Comparison of ENCODE assay signal across 8 mouse cellular contexts in genomic region chr3:54807061-54807661, GRCm38 (mm10). TPM values are rescaled to one million over a fixed set of nuclear protein-coding genes. Genes with fewer than 3 reads are reported as not detected.
DNase-seq lines count a peak whose midpoint lies in the region; ATAC-seq and TF ChIP-seq lines count a peak whose summit lies in the region.

No protein-coding gene starts in this region.

- no peak for TF ChIP-seq POLR2A in myocyte (IDR thresholded peaks at IDR 0.05; ENCODE audit: insufficient read length, low read depth)

- peak; percentile 12 for DNase-seq in heart, adult 8-10 months (ENCODE audit: low spot score)
- no peak for DNase-seq in heart, postnatal 10 days
- DNase-seq in brain, embryonic 18.5 days (ENCODE audit: low read depth, low spot score): peak; percentile 20
- no peak for DNase-seq in limb, embryonic 11.5 days (ENCODE audit: low spot score)
- DNase-seq in ovary, adult 18-20 months (ENCODE audit: low spot score): no peak

- intact Hi-C loops in heart, postnatal 10 days (cut with DNase I): loop anchor here (5.0 kb wide), 1 partner anchor 115 kb away; the partner anchor contains the start of gene Supt20

- peaks cover 6% of the 10 kb centered on the region for H3K36me3 ChIP-seq in heart, embryonic 11.5 days (ENCODE audit: control insufficient read depth, insufficient read depth, low read length)
- H3K36me3 ChIP-seq in limb, embryonic 11.5 days (ENCODE audit: control insufficient read depth, insufficient read depth, low read length): peaks cover 4% of the 10 kb centered on the region
- peaks cover 4% of the 10 kb centered on the region for H3K36me3 ChIP-seq in myocyte (ENCODE audit: control insufficient read depth, insufficient read depth)

- H3K9me3 ChIP-seq in heart, embryonic 11.5 days (replicated peaks; ENCODE audit: control insufficient read depth, low read length): no peaks in the 10 kb centered on the region
- no peaks in the 10 kb centered on the region for H3K9me3 ChIP-seq in limb, embryonic 11.5 days (ENCODE audit: control insufficient read depth, low read length)

- H3K9ac ChIP-seq in heart, embryonic 11.5 days (ENCODE audit: low read depth, low read length): peak overlapping the region; percentile 94
- H3K9ac ChIP-seq in limb, embryonic 11.5 days (ENCODE audit: low read length): peak overlapping the region; percentile 91

- peak overlapping the region; percentile 92 for H3K27ac ChIP-seq in heart, embryonic 11.5 days (ENCODE audit: low read depth, low read length)
- 0 out of 2 replicates have a peak overlapping the region, but pooled peaks have one; percentile 65 for H3K27ac ChIP-seq in limb, embryonic 11.5 days (replicated peaks; ENCODE audit: low read depth, low read length)

- ATAC-seq in CD4-positive, CD25-positive, alpha-beta regulatory T cell, adult 4 months: peak; percentile 52
- peak; percentile 72 for ATAC-seq in heart, embryonic 11.5 days (replicated peaks; ENCODE audit: insufficient number of reproducible peaks, low FRiP score, low TSS enrichment)
- ATAC-seq in limb, embryonic 11.5 days (ENCODE audit: insufficient number of reproducible peaks, low FRiP score, low TSS enrichment, low read depth): peak; percentile 68

- H3K4me1 ChIP-seq in heart, embryonic 11.5 days (ENCODE audit: control insufficient read depth, insufficient read depth, low read length): peaks cover 5% of the 10 kb centered on the region
- H3K4me1 ChIP-seq in limb, embryonic 11.5 days (ENCODE audit: control insufficient read depth, insufficient read depth, low read length): 0 out of 2 replicates have a peak, but pooled peaks cover 6% of the 10 kb centered on the region

- H3K79me2 ChIP-seq in myocyte (ENCODE audit: control insufficient read depth, insufficient read depth): peaks cover 17% of the 10 kb centered on the region

- peak overlapping the region; percentile 92 for H3ac ChIP-seq in myocyte (ENCODE audit: control insufficient read depth, insufficient read length)

- H3K27me3 ChIP-seq in heart, embryonic 11.5 days (ENCODE audit: control insufficient read depth, insufficient read depth, low read length): 0 out of 2 replicates have a peak, but pooled peaks cover 2% of the 10 kb centered on the region
- H3K27me3 ChIP-seq in limb, embryonic 11.5 days (ENCODE audit: control insufficient read depth, insufficient read depth, low read length): peaks cover 3% of the 10 kb centered on the region; the same call in 1 of the 2 replicates
- no peaks in the 10 kb centered on the region for H3K27me3 ChIP-seq in myocyte (ENCODE audit: control insufficient read depth, insufficient read depth, insufficient read length)

- H3K4me2 ChIP-seq in heart, embryonic 11.5 days: peak overlapping the region; percentile 76
- peak overlapping the region; percentile 95 for H3K4me2 ChIP-seq in limb, embryonic 11.5 days (ENCODE audit: low read depth, severe bottlenecking)
- H3K4me2 ChIP-seq in myocyte (ENCODE audit: low read depth): peak overlapping the region; percentile 98

- WGBS in heart, embryonic 11.5 days (ENCODE audit: insufficient replicate concordance): under 1% methylated on average over 55 of the region's 56 CpGs
- 1% methylated on average over 48 of the region's 56 CpGs for WGBS in limb, embryonic 11.5 days

- peak overlapping the region; percentile 92 for H3K4me3 ChIP-seq in heart, embryonic 11.5 days (ENCODE audit: low read depth, low read length)
- H3K4me3 ChIP-seq in limb, embryonic 11.5 days (ENCODE audit: low read depth, low read length): peak overlapping the region; percentile 85
- H3K4me3 ChIP-seq in myocyte: peak overlapping the region; percentile 51

TF ChIP-seq in myocyte, 11 proteins besides CTCF, POLR2A, EP300 and RAD21:
- TF ChIP-seq MYOG (IDR thresholded peaks at IDR 0.05; ENCODE audit: control insufficient read depth in 1 of 3, insufficient read depth in 1 of 3, insufficient read length in 2 of 3, low read depth in 2 of 3) (no peak), CEBPB (IDR thresholded peaks at IDR 0.05; ENCODE audit: insufficient read depth, poor library complexity, severe bottlenecking) (no peak), MAX (IDR thresholded peaks at IDR 0.05; ENCODE audit: low read depth) (no peak), MYOD1 (IDR thresholded peaks at IDR 0.05; ENCODE audit: control insufficient read depth in 1 of 3, insufficient read length in 2 of 3, low read depth in 2 of 3) (peak in 1 of 3 experiments; percentile 35), USF1 (IDR thresholded peaks at IDR 0.05; ENCODE audit: low read depth) (no peak)
TF ChIP-seq in myocyte: peak in this region for 1.

RNA-seq across cellular contexts. Expression of gene Rfxap, which starts 0.4 kb away (rescaled TPM):
- total RNA-seq in heart, adult 8-10 months (2022): 10 to 100 TPM; 19.9 to 23.0 (median 21.4) TPM
- 10 to 100 TPM; 27.5 to 34.8 TPM for total RNA-seq in heart, postnatal 10 days (2021)
- 1 to 10 TPM; 3.5 to 6.4 TPM for polyA plus RNA-seq in CD4-positive, CD25-positive, alpha-beta regulatory T cell, adult 4 months (2017; shearing (Covaris generic))
- polyA plus RNA-seq in heart, embryonic 11.5 days (2014; fragmentation: Nextera tagmentation; extraction: Ambion mirVana): 30.7 and 34.3 TPM in 2 replicates
- 49.1 and 57.9 TPM in 2 replicates for polyA plus RNA-seq in limb, embryonic 11.5 days (2014; fragmentation: Nextera tagmentation; extraction: Ambion mirVana)
- polyA plus RNA-seq in myocyte (2012; fragmentation: generic; extraction: Trizol): 24.3 TPM

RNA-seq across cellular contexts. Expression of gene Smad9, which starts 51.8 kb away (rescaled TPM):
- total RNA-seq in heart, adult 8-10 months (2022): 1 to 10 TPM; 2.4 to 3.6 (median 2.5) TPM
- 1 to 10 TPM; 1.3 to 2.0 TPM for total RNA-seq in heart, postnatal 10 days (2021)
- not detected for polyA plus RNA-seq in CD4-positive, CD25-positive, alpha-beta regulatory T cell, adult 4 months (2017; shearing (Covaris generic))
- 2.1 TPM in 2 replicates for polyA plus RNA-seq in heart, embryonic 11.5 days (2014; fragmentation: Nextera tagmentation; extraction: Ambion mirVana)
- 0.37 and 0.52 TPM in 2 replicates for polyA plus RNA-seq in limb, embryonic 11.5 days (2014; fragmentation: Nextera tagmentation; extraction: Ambion mirVana)
- 0.12 TPM for polyA plus RNA-seq in myocyte (2012; fragmentation: generic; extraction: Trizol)

Comparison
In these comparisons a context has a peak if more than half of its experiments do, and no peak if none do; other contexts are left out.
1. DNase-seq: peak in heart, adult 8-10 months (single experiment) and brain, embryonic 18.5 days (single experiment); none in heart, postnatal 10 days (0 of 2), limb, embryonic 11.5 days (single experiment) and ovary, adult 18-20 months (single experiment).
2. Peak in every context shown above with its lines, with median percentiles within 50 percentile points of each other: ATAC-seq, H3K4me2 ChIP-seq and H3K4me3 ChIP-seq.